Mouse (Mus musculus): Measurements from ENCODE around the gene Cdip1. TPM values are rescaled to one million over a fixed set of nuclear protein-coding genes. Genes with fewer than 3 reads are reported as not detected.

Gene Cdip1
- polyA plus RNA-seq, 1 experiment from 2014 or later, result 91.6 TPM

GRCm38 (mm10) chr16:4791332-4791731 is 1.2 kb upstream of the Cdip1 start:
- WGBS, result 68% methylated on average over 2 of the region's 2 CpGs
- ATAC-seq (ENCODE audit: insufficient number of reproducible peaks, insufficient read depth, low FRiP score, low TSS enrichment, low read depth), result no peak
- H3K4me1 ChIP-seq, result peaks cover 23% of the 10 kb centered on the region
- no peak overlapping the region for H3K9ac ChIP-seq
- no peak overlapping the region for H3K4me3 ChIP-seq
- no peaks in the 10 kb centered on the region for H3K9me3 ChIP-seq
- no peaks in the 10 kb centered on the region for H3K36me3 ChIP-seq
- no peak overlapping the region for H3K27ac ChIP-seq
- H3K4me2 ChIP-seq, result no peak overlapping the region
- H3K27me3 ChIP-seq, result no peaks in the 10 kb centered on the region

- Histone ChIP-seq H3K9me3 (no peaks in the 10 kb centered on the region), H3K27ac (peak overlapping the region; percentile 99), H3K4me1 (peaks cover 29% of the 10 kb centered on the region), H3K4me3 (peak overlapping the region; percentile 87), H3K4me2 (peak overlapping the region; percentile 82), H3K9ac (peak overlapping the region; percentile 87), H3K27me3 (no peaks in the 10 kb centered on the region), H3K36me3 (no peaks in the 10 kb centered on the region)
- ATAC-seq (ENCODE audit: insufficient number of reproducible peaks, insufficient read depth, low FRiP score, low TSS enrichment, low read depth), result peak; percentile 38; the same call in 1 of the 2 replicates
- WGBS, result under 1% methylated on average over 29 of the region's 29 CpGs
These were observed 752 bp downstream of the Cdip1 start for GRCm38 (mm10) chr16:4789311-4789768.

- H3K4me1 ChIP-seq, result peaks cover 34% of the 10 kb centered on the region
- H3K9me3 ChIP-seq, result no peaks in the 10 kb centered on the region
- H3K36me3 ChIP-seq, result 0 out of 2 replicates have a peak, but pooled peaks cover 4% of the 10 kb centered on the region
- H3K4me3 ChIP-seq, result 0 out of 2 replicates have a peak overlapping the region, but pooled peaks have one; percentile 87
- H3K27me3 ChIP-seq, result no peaks in the 10 kb centered on the region
- ATAC-seq (ENCODE audit: insufficient number of reproducible peaks, insufficient read depth, low FRiP score, low TSS enrichment, low read depth), result no peak
- H3K4me2 ChIP-seq, result peak overlapping the region; percentile 82
- no peak overlapping the region for H3K27ac ChIP-seq
- 0 out of 2 replicates have a peak overlapping the region, but pooled peaks have one; percentile 27 for H3K9ac ChIP-seq
These were observed 1.9 kb downstream of the Cdip1 start for GRCm38 (mm10) chr16:4788176-4788575.

GRCm38 (mm10) chr16:4785706-4786105 is 4.4 kb downstream of the Cdip1 start:
- ATAC-seq (ENCODE audit: insufficient number of reproducible peaks, insufficient read depth, low FRiP score, low TSS enrichment, low read depth), result no peak
- Histone ChIP-seq H3K4me1 (peaks cover 45% of the 10 kb centered on the region), H3K27me3 (no peaks in the 10 kb centered on the region), H3K27ac (no peak overlapping the region), H3K4me3 (no peak overlapping the region), H3K9ac (no peak overlapping the region), H3K4me2 (no peak overlapping the region), H3K9me3 (no peaks in the 10 kb centered on the region), H3K36me3 (0 out of 2 replicates have a peak, but pooled peaks cover 4% of the 10 kb centered on the region)
- 65% methylated on average over 4 of the region's 4 CpGs for WGBS

- no peak overlapping the region for H3K9ac ChIP-seq
- H3K36me3 ChIP-seq, result peaks cover 14% of the 10 kb centered on the region; the same call in 1 of the 2 replicates
- H3K4me1 ChIP-seq, result peaks cover 35% of the 10 kb centered on the region
- no peak overlapping the region for H3K4me2 ChIP-seq
- no peak for ATAC-seq (ENCODE audit: insufficient number of reproducible peaks, insufficient read depth, low FRiP score, low TSS enrichment, low read depth)
- H3K27ac ChIP-seq, result no peak overlapping the region
- H3K4me3 ChIP-seq, result no peak overlapping the region
- H3K9me3 ChIP-seq, result no peaks in the 10 kb centered on the region
- H3K27me3 ChIP-seq, result no peaks in the 10 kb centered on the region
These were observed 7.6 kb downstream of the Cdip1 start for GRCm38 (mm10) chr16:4782515-4782914.

- no peak overlapping the region for H3K4me2 ChIP-seq
- H3K36me3 ChIP-seq, result peaks cover 14% of the 10 kb centered on the region; the same call in 1 of the 2 replicates
- peaks cover 31% of the 10 kb centered on the region for H3K4me1 ChIP-seq
- H3K27ac ChIP-seq, result 0 out of 2 replicates have a peak overlapping the region, but pooled peaks have one; percentile 39
- no peaks in the 10 kb centered on the region for H3K27me3 ChIP-seq
- WGBS, result 78% methylated on average over 5 of the region's 5 CpGs
- no peak overlapping the region for H3K4me3 ChIP-seq
- H3K9me3 ChIP-seq, result no peaks in the 10 kb centered on the region
- ATAC-seq (ENCODE audit: insufficient number of reproducible peaks, insufficient read depth, low FRiP score, low TSS enrichment, low read depth), result no peak
- H3K9ac ChIP-seq, result no peak overlapping the region
These were observed 8.4 kb downstream of the Cdip1 start for GRCm38 (mm10) chr16:4781524-4782196.

GRCm38 (mm10) chr16:4778940-4779339 is 11.2 kb downstream of the Cdip1 start:
- no peak for ATAC-seq (ENCODE audit: insufficient number of reproducible peaks, insufficient read depth, low FRiP score, low TSS enrichment, low read depth)
- Histone ChIP-seq H3K27ac (no peak overlapping the region), H3K36me3 (peaks cover 17% of the 10 kb centered on the region; the same call in 1 of the 2 replicates), H3K4me1 (peaks cover 23% of the 10 kb centered on the region), H3K27me3 (no peaks in the 10 kb centered on the region), H3K4me3 (no peak overlapping the region), H3K4me2 (no peak overlapping the region), H3K9me3 (no peaks in the 10 kb centered on the region), H3K9ac (no peak overlapping the region)
- WGBS, result 93% methylated on average over 4 of the region's 4 CpGs

GRCm38 (mm10) chr16:4777905-4778609 is 12.0 kb downstream of the Cdip1 start:
- Histone ChIP-seq H3K27ac (no peak overlapping the region), H3K4me2 (no peak overlapping the region), H3K9ac (no peak overlapping the region), H3K4me1 (peaks cover 22% of the 10 kb centered on the region), H3K4me3 (no peak overlapping the region), H3K36me3 (peaks cover 14% of the 10 kb centered on the region; the same call in 1 of the 2 replicates), H3K9me3 (no peaks in the 10 kb centered on the region), H3K27me3 (no peaks in the 10 kb centered on the region)
- WGBS, result 90% methylated on average over 4 of the region's 4 CpGs
- ATAC-seq (ENCODE audit: insufficient number of reproducible peaks, insufficient read depth, low FRiP score, low TSS enrichment, low read depth), result no peak

GRCm38 (mm10) chr16:4777171-4777904 is 12.8 kb downstream of the Cdip1 start:
- ATAC-seq (ENCODE audit: insufficient number of reproducible peaks, insufficient read depth, low FRiP score, low TSS enrichment, low read depth), result no peak
- H3K36me3 ChIP-seq, result peaks cover 17% of the 10 kb centered on the region; the same call in 1 of the 2 replicates
- no peak overlapping the region for H3K4me2 ChIP-seq
- no peak overlapping the region for H3K4me3 ChIP-seq
- H3K4me1 ChIP-seq, result peaks cover 19% of the 10 kb centered on the region
- WGBS, result 91% methylated on average over 3 of the region's 3 CpGs
- no peak overlapping the region for H3K27ac ChIP-seq
- H3K9ac ChIP-seq, result no peak overlapping the region
- H3K27me3 ChIP-seq, result no peaks in the 10 kb centered on the region
- no peaks in the 10 kb centered on the region for H3K9me3 ChIP-seq

- H3K36me3 ChIP-seq, result peaks cover 36% of the 10 kb centered on the region
- H3K9ac ChIP-seq, result no peak overlapping the region
- H3K27ac ChIP-seq, result no peak overlapping the region
- no peaks in the 10 kb centered on the region for H3K27me3 ChIP-seq
- H3K4me2 ChIP-seq, result no peak overlapping the region
- H3K4me1 ChIP-seq, result peaks cover 13% of the 10 kb centered on the region
- H3K9me3 ChIP-seq, result no peaks in the 10 kb centered on the region
- 63% methylated on average over 1 of the region's 1 CpGs for WGBS
- no peak for ATAC-seq (ENCODE audit: insufficient number of reproducible peaks, insufficient read depth, low FRiP score, low TSS enrichment, low read depth)
- H3K4me3 ChIP-seq, result no peak overlapping the region
These were observed 16.7 kb downstream of the Cdip1 start for GRCm38 (mm10) chr16:4773289-4773970.

- H3K4me3 ChIP-seq, result no peak overlapping the region
- WGBS, result 91% methylated on average over 5 of the region's 5 CpGs
- H3K27me3 ChIP-seq, result no peaks in the 10 kb centered on the region
- no peak for ATAC-seq (ENCODE audit: insufficient number of reproducible peaks, insufficient read depth, low FRiP score, low TSS enrichment, low read depth)
- H3K9ac ChIP-seq, result no peak overlapping the region
- H3K36me3 ChIP-seq, result peaks cover 72% of the 10 kb centered on the region
- H3K9me3 ChIP-seq, result no peaks in the 10 kb centered on the region
- peaks cover 4% of the 10 kb centered on the region for H3K4me1 ChIP-seq
- H3K4me2 ChIP-seq, result no peak overlapping the region
- no peak overlapping the region for H3K27ac ChIP-seq
These were observed 21.4 kb downstream of the Cdip1 start for GRCm38 (mm10) chr16:4768719-4769118.
